Mouse (Mus musculus) urinary bladder, adult 18-20 months (tissue): ENCODE measurements at regions not wholly inside any gene's neighbourhood (a gene's known extent, or its start where the extent isn't known, plus 50 kb on each side); places are given as distances from the start of the nearest gene placed in this dataset.
A peak's percentile ranks its signal among the peaks of the same experiment; 100 is the strongest.

Experiments used
- DNase-seq, 2 experiments: peaks; one replicate each; pipeline ENCODE4 v3.0.0; 2022; ENCODE audit warnings: low spot score in 2 of 2, mixed read lengths in 2 of 2

GRCm38 (mm10) chr16:78247189-78247588 is 54.1 kb upstream of the Cxadr start:
- DNase-seq: no peak

GRCm38 (mm10) chr16:78242678-78243077 is 58.6 kb upstream of the Cxadr start:
- no peak for DNase-seq

GRCm38 (mm10) chr16:78240152-78240551 is 61.1 kb upstream of the Cxadr start:
- no peak for DNase-seq

- DNase-seq: no peak
Observed at GRCm38 (mm10) chr16:78238052-78238701, 63.1 kb upstream of the Cxadr start.

GRCm38 (mm10) chr16:78237641-78238051 is 63.6 kb upstream of the Cxadr start:
- DNase-seq: no peak

- no peak for DNase-seq
Observed at GRCm38 (mm10) chr16:78236746-78237640, 64.3 kb upstream of the Cxadr start.

- no peak for DNase-seq
Observed at GRCm38 (mm10) chr16:78232205-78232604, 69.1 kb upstream of the Cxadr start.

- no peak for DNase-seq
Observed at GRCm38 (mm10) chr16:78229013-78229412, 72.3 kb upstream of the Cxadr start.

GRCm38 (mm10) chr16:78222377-78222776 is 78.9 kb upstream of the Cxadr start:
- no peak for DNase-seq

- no peak for DNase-seq
Observed at GRCm38 (mm10) chr16:78221781-78222180, 79.5 kb upstream of the Cxadr start.

- DNase-seq: no peak
Observed at GRCm38 (mm10) chr16:78217633-78218032, 83.7 kb upstream of the Cxadr start.

- DNase-seq: no peak
Observed at GRCm38 (mm10) chr16:78216752-78217351, 84.4 kb upstream of the Cxadr start.

- DNase-seq: no peak
Observed at GRCm38 (mm10) chr16:78211687-78212086, 89.6 kb upstream of the Cxadr start.

- DNase-seq: no peak
Observed at GRCm38 (mm10) chr16:78208321-78208720, 93.0 kb upstream of the Cxadr start.

- no peak for DNase-seq
Observed at GRCm38 (mm10) chr16:78204332-78204731, 97.0 kb upstream of the Cxadr start.

- no peak for DNase-seq
Observed at GRCm38 (mm10) chr16:78200044-78200830, 101.1 kb upstream of the Cxadr start.

GRCm38 (mm10) chr16:78199252-78199651 is 102.0 kb upstream of the Cxadr start:
- DNase-seq: no peak

GRCm38 (mm10) chr16:78198642-78199121 is 102.6 kb upstream of the Cxadr start:
- peak; percentile 57 to 74 for DNase-seq

GRCm38 (mm10) chr16:78197252-78197896 is 103.9 kb upstream of the Cxadr start:
- peak; percentile 59 to 74 for DNase-seq

- no peak for DNase-seq
Observed at GRCm38 (mm10) chr16:78170627-78171605, 130.4 kb upstream of the Cxadr start.
